Comparison of ENCODE assay signal across 26 mouse cellular contexts in the genomic region with DNA sequence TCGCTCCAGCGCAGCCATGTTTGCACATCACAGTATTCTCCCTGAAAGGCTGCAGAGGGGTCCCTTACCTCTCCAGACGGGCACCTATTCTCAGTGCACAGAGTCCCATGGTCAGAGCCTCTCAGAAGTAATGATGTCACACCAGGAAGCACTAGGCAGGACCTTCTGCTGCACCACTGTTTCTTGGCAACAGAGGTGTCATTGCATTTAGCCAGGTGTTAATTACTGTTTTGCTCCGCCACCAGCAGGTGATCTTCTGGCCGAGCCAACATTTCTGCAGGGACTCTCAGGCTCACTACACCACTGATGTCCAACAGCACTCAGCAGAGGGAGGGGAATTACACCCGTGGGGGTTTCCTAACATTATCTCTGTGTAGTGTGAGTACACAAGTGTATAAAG.
A peak's percentile ranks its signal among the peaks of the same experiment; 100 is the strongest.
DNase-seq lines count a peak whose midpoint lies in the region; ATAC-seq and TF ChIP-seq lines count a peak whose summit lies in the region.
"Had no signal": no experiment of that assay in that cellular context is flagged by ENCODE, and none has a peak within 500 bp of the region (broad histone marks: within the 10 kb centered on the region; RNA-seq: fewer than 3 reads in every experiment).

No protein-coding gene starts in this region.

- no peak for TF ChIP-seq EP300 in stomach, postnatal 0 days (optimal IDR thresholded peaks at IDR 0.05)

- 67% methylated on average over 6 of the region's 6 CpGs for WGBS in forebrain, embryonic 14.5 days
- WGBS in forebrain, embryonic 15.5 days: 68% methylated on average over 6 of the region's 6 CpGs
- 86% methylated on average over 6 of the region's 6 CpGs for WGBS in midbrain, postnatal 0 days
- whole genome bisulfite sequencing in midbrain, embryonic 10.5 days: 80% methylated on average over 6 of the region's 6 CpGs
- WGBS in stomach, postnatal 0 days: 68% methylated on average over 6 of the region's 6 CpGs

- DNase-seq in forebrain, embryonic 14.5 days (ENCODE audit: low spot score): peak; percentile 13
- DNase-seq in midbrain, postnatal 0 days (ENCODE audit: low spot score): peak; percentile 25
- no peak for DNase-seq in midbrain, embryonic 10.5 days (ENCODE audit: low spot score)
- DNase-seq in cerebellum, adult 9-10 months: peak; percentile 75
- DNase-seq in stomach, postnatal 0 days (ENCODE audit: low spot score): no peak
- DNase-seq in ovary, postnatal 10 days (ENCODE audit: low spot score): no peak
- DNase-seq in spleen, adult 18-20 months: no peak
- DNase-seq: forebrain, postnatal 0 days; gastrocnemius, postnatal 25 days; kidney, adult 18-20 months; layer of hippocampus, adult 9-11 months; liver; lung, postnatal 36 days; thymus, adult 18-20 months; thymus, postnatal 36 days had no signal

- no peak overlapping the region for H3K9ac ChIP-seq in forebrain, embryonic 14.5 days (ENCODE audit: low read length)
- H3K9ac ChIP-seq in forebrain, embryonic 15.5 days (replicated peaks): no peak overlapping the region
- H3K9ac ChIP-seq in midbrain, postnatal 0 days (replicated peaks; ENCODE audit: low read length, poor library complexity, severe bottlenecking): no peak overlapping the region
- no peak overlapping the region for H3K9ac ChIP-seq in stomach, postnatal 0 days (ENCODE audit: low read length)
- H3K9ac ChIP-seq: embryonic facial prominence, embryonic 13.5 days; forebrain, postnatal 0 days; hindbrain, embryonic 15.5 days; liver, embryonic 15.5 days; lung, embryonic 15.5 days; midbrain, embryonic 15.5 days; neural tube, embryonic 13.5 days had no signal

- no peak overlapping the region for H3K4me2 ChIP-seq in forebrain, embryonic 14.5 days (ENCODE audit: low read length)
- H3K4me2 ChIP-seq in forebrain, embryonic 15.5 days (replicated peaks): no peak overlapping the region
- H3K4me2 ChIP-seq in midbrain, postnatal 0 days (ENCODE audit: low read depth, low read length, poor library complexity, severe bottlenecking): no peak overlapping the region
- H3K4me2 ChIP-seq in stomach, postnatal 0 days (replicated peaks; ENCODE audit: low read depth): no peak overlapping the region
- H3K4me2 ChIP-seq: embryonic facial prominence, embryonic 13.5 days; hindbrain, embryonic 15.5 days; liver, embryonic 15.5 days; lung, embryonic 15.5 days; midbrain, embryonic 15.5 days; neural tube, embryonic 13.5 days had no signal

- H3K27me3 ChIP-seq in forebrain, embryonic 14.5 days (replicated peaks; ENCODE audit: control insufficient read depth, insufficient read depth, low read length): no peaks in the 10 kb centered on the region
- H3K27me3 ChIP-seq in forebrain, embryonic 15.5 days: no peaks in the 10 kb centered on the region
- no peaks in the 10 kb centered on the region for H3K27me3 ChIP-seq in midbrain, postnatal 0 days (ENCODE audit: insufficient read depth, low read length)
- H3K27me3 ChIP-seq in midbrain, embryonic 10.5 days (ENCODE audit: low read depth, poor library complexity, severe bottlenecking): no peaks in the 10 kb centered on the region
- H3K27me3 ChIP-seq in stomach, postnatal 0 days (ENCODE audit: control insufficient read depth, insufficient read depth, low read length): no peaks in the 10 kb centered on the region
- H3K27me3 ChIP-seq: embryonic facial prominence, embryonic 13.5 days; hindbrain, embryonic 15.5 days; liver, embryonic 15.5 days; lung, embryonic 15.5 days; midbrain, embryonic 15.5 days; neural tube, embryonic 13.5 days; Patski had no signal

- TF ChIP-seq CTCF in midbrain, postnatal 0 days (IDR thresholded peaks at IDR 0.05): no peak
- no peak for TF ChIP-seq CTCF in stomach, postnatal 0 days (IDR thresholded peaks at IDR 0.05; ENCODE audit: low read depth)

- no peak for ATAC-seq in forebrain, embryonic 14.5 days
- ATAC-seq in forebrain, embryonic 15.5 days (replicated peaks): no peak
- no peak for ATAC-seq in midbrain, postnatal 0 days (ENCODE audit: low FRiP score)
- ATAC-seq in stomach, postnatal 0 days (ENCODE audit: low FRiP score, low TSS enrichment): peak; percentile 61
- ATAC-seq: forebrain, postnatal 0 days; midbrain, embryonic 15.5 days; Patski had no signal

- no peaks in the 10 kb centered on the region for H3K36me3 ChIP-seq in forebrain, embryonic 14.5 days (ENCODE audit: control insufficient read depth, insufficient read depth, low read length)
- H3K36me3 ChIP-seq in forebrain, embryonic 15.5 days: no peaks in the 10 kb centered on the region
- H3K36me3 ChIP-seq in midbrain, postnatal 0 days (ENCODE audit: insufficient read depth, low read length): no peaks in the 10 kb centered on the region
- no peaks in the 10 kb centered on the region for H3K36me3 ChIP-seq in midbrain, embryonic 10.5 days
- no peaks in the 10 kb centered on the region for H3K36me3 ChIP-seq in stomach, postnatal 0 days (ENCODE audit: control insufficient read depth, insufficient read depth, low read length)
- H3K36me3 ChIP-seq: embryonic facial prominence, embryonic 13.5 days; hindbrain, embryonic 15.5 days; limb, embryonic 10.5 days; liver, embryonic 15.5 days; lung, embryonic 15.5 days; midbrain, embryonic 15.5 days; neural tube, embryonic 13.5 days had no signal

- no peak overlapping the region for H3K4me3 ChIP-seq in forebrain, embryonic 14.5 days (ENCODE audit: low read depth, low read length)
- no peak overlapping the region for H3K4me3 ChIP-seq in forebrain, embryonic 15.5 days
- H3K4me3 ChIP-seq in midbrain, postnatal 0 days (ENCODE audit: low read depth, low read length): no peak overlapping the region
- no peak overlapping the region for H3K4me3 ChIP-seq in midbrain, embryonic 10.5 days
- H3K4me3 ChIP-seq in stomach, postnatal 0 days (ENCODE audit: low read depth, low read length): no peak overlapping the region
- H3K4me3 ChIP-seq: embryonic facial prominence, embryonic 13.5 days; hindbrain, embryonic 15.5 days; limb, embryonic 10.5 days; liver, embryonic 15.5 days; lung, embryonic 15.5 days; midbrain, embryonic 15.5 days; myocyte; neural tube, embryonic 13.5 days had no signal

- no peak overlapping the region for H3K27ac ChIP-seq in forebrain, embryonic 14.5 days (ENCODE audit: low read depth, low read length)
- H3K27ac ChIP-seq in forebrain, embryonic 15.5 days (replicated peaks): no peak overlapping the region
- no peak overlapping the region for H3K27ac ChIP-seq in midbrain, postnatal 0 days (ENCODE audit: low read depth, low read length)
- no peak overlapping the region for H3K27ac ChIP-seq in midbrain, embryonic 10.5 days (replicated peaks)
- H3K27ac ChIP-seq in stomach, postnatal 0 days (replicated peaks): no peak overlapping the region
- H3K27ac ChIP-seq: hindbrain, embryonic 15.5 days; kidney, postnatal 0 days; liver, embryonic 15.5 days; lung, embryonic 15.5 days; midbrain, embryonic 15.5 days; neural tube, embryonic 13.5 days had no signal

- no peaks in the 10 kb centered on the region for H3K9me3 ChIP-seq in forebrain, embryonic 14.5 days (replicated peaks; ENCODE audit: control insufficient read depth, low read length)
- H3K9me3 ChIP-seq in forebrain, embryonic 15.5 days: no peaks in the 10 kb centered on the region
- no peaks in the 10 kb centered on the region for H3K9me3 ChIP-seq in midbrain, postnatal 0 days (ENCODE audit: low read length)
- H3K9me3 ChIP-seq in midbrain, embryonic 10.5 days (replicated peaks): no peaks in the 10 kb centered on the region
- no peaks in the 10 kb centered on the region for H3K9me3 ChIP-seq in stomach, postnatal 0 days (ENCODE audit: control insufficient read depth, low read length)
- H3K9me3 ChIP-seq: embryonic facial prominence, embryonic 13.5 days; hindbrain, embryonic 15.5 days; limb, embryonic 10.5 days; liver, embryonic 15.5 days; lung, embryonic 15.5 days; midbrain, embryonic 15.5 days; neural tube, embryonic 13.5 days had no signal

- no peaks in the 10 kb centered on the region for H3K4me1 ChIP-seq in forebrain, embryonic 14.5 days (ENCODE audit: control insufficient read depth, insufficient read depth, low read length)
- no peaks in the 10 kb centered on the region for H3K4me1 ChIP-seq in forebrain, embryonic 15.5 days
- no peaks in the 10 kb centered on the region for H3K4me1 ChIP-seq in midbrain, postnatal 0 days (ENCODE audit: insufficient read depth, low read length)
- no peaks in the 10 kb centered on the region for H3K4me1 ChIP-seq in midbrain, embryonic 10.5 days
- no peaks in the 10 kb centered on the region for H3K4me1 ChIP-seq in stomach, postnatal 0 days (replicated peaks; ENCODE audit: control insufficient read depth, insufficient read depth)
- H3K4me1 ChIP-seq: hindbrain, embryonic 15.5 days; liver, embryonic 15.5 days; lung, embryonic 15.5 days; midbrain, embryonic 15.5 days had no signal

Comparison
In these comparisons a context has a peak if more than half of its experiments do, and no peak if none do; other contexts are left out.
1. DNase-seq: peak in forebrain, embryonic 14.5 days (single experiment), midbrain, postnatal 0 days (single experiment) and cerebellum, adult 9-10 months (single experiment); none in midbrain, embryonic 10.5 days (single experiment), stomach, postnatal 0 days (single experiment), ovary, postnatal 10 days (single experiment) and spleen, adult 18-20 months (0 of 2).